Mouse (Mus musculus): ENCODE measurements around the gene Loxl4. TPM values are rescaled to one million over a fixed set of nuclear protein-coding genes. Genes with fewer than 3 reads are reported as not detected.
A peak's percentile ranks its signal among the peaks of the same experiment; 100 is the strongest.

The Loxl4 gene
- total and polyA plus RNA-seq, 2 experiments from 2014 or later: 0.10 to 0.27 TPM

DNA sequence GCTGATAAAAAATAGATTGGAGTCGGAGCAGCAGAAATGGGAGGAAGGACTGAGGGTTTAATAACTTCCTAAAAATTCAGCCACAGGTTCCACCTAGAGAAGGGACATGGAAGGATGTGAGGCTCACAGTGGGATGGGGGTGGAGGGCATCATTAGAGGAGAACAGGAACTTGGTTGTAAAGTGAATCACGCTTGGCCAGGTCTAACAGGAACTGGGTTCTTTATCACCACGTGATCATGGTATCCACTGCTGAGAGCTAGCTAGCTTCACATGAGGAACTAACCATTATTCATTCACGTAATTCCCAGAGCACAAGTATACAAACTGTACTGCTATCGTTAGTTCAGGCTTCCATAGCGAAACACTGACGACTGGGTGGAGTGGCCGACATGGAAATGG lies 26.9 kb upstream of the Loxl4 start:
- DNase-seq (ENCODE audit: low spot score): no peak
- no peak for ATAC-seq (ENCODE audit: low FRiP score)
- no peak overlapping the region for H3K9ac ChIP-seq (replicated peaks; ENCODE audit: low read length, poor library complexity, severe bottlenecking)
- no peaks in the 10 kb centered on the region for H3K36me3 ChIP-seq (ENCODE audit: insufficient read depth, low read length)
- TF ChIP-seq CTCF (IDR thresholded peaks at IDR 0.05): no peak
- H3K27ac ChIP-seq (ENCODE audit: low read depth, low read length): no peak overlapping the region
- no peaks in the 10 kb centered on the region for H3K9me3 ChIP-seq (ENCODE audit: low read length)
- H3K4me1 ChIP-seq (ENCODE audit: insufficient read depth, low read length): no peaks in the 10 kb centered on the region
- no peak overlapping the region for H3K4me2 ChIP-seq (ENCODE audit: low read depth, low read length, poor library complexity, severe bottlenecking)
- 74% methylated on average over 8 of the region's 8 CpGs for WGBS
- no peak overlapping the region for H3K4me3 ChIP-seq (ENCODE audit: low read depth, low read length)
- no peaks in the 10 kb centered on the region for H3K27me3 ChIP-seq (ENCODE audit: insufficient read depth, low read length)

- Histone ChIP-seq H3K9me3 (ENCODE audit: low read length) (no peaks in the 10 kb centered on the region), H3K27ac (ENCODE audit: low read depth, low read length) (no peak overlapping the region), H3K27me3 (ENCODE audit: insufficient read depth, low read length) (no peaks in the 10 kb centered on the region), H3K4me2 (ENCODE audit: low read depth, low read length, poor library complexity, severe bottlenecking) (no peak overlapping the region), H3K36me3 (ENCODE audit: insufficient read depth, low read length) (no peaks in the 10 kb centered on the region), H3K4me3 (ENCODE audit: low read depth, low read length) (no peak overlapping the region), H3K4me1 (ENCODE audit: insufficient read depth, low read length) (no peaks in the 10 kb centered on the region), H3K9ac (replicated peaks; ENCODE audit: low read length, poor library complexity, severe bottlenecking) (no peak overlapping the region)
- 53% methylated on average over 8 of the region's 8 CpGs for WGBS
- DNase-seq (ENCODE audit: low spot score) (no peak), ATAC-seq (ENCODE audit: low FRiP score) (no peak)
- no peak for TF ChIP-seq CTCF (IDR thresholded peaks at IDR 0.05)
Observed at GRCm38 (mm10) chr19:42638604-42639481, 26.2 kb upstream of the Loxl4 start.

DNA sequence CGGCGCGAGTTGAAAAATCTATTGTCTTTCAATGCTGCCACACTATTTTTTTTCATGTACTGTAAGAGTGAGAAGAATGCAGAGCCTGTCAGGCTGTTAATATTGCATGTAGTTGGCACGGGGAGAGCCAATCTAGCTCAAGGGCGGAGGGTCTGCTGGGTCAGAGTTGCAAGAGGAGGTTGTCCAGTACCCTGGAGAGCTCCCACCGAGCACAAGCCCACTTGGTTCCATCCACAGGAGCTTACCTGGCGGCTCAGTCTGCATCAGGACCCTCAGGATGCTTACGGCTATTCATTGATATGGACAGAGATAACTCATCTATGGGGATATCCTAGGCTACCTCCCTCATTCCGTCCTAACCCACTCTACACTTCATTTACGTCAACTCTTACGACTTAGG lies 24.0 kb upstream of the Loxl4 start:
- no peak for TF ChIP-seq CTCF (IDR thresholded peaks at IDR 0.05)
- WGBS: 46% methylated on average over 11 of the region's 11 CpGs
- H3K27ac ChIP-seq (ENCODE audit: low read depth, low read length): no peak overlapping the region
- H3K9ac ChIP-seq (replicated peaks; ENCODE audit: low read length, poor library complexity, severe bottlenecking): no peak overlapping the region
- H3K4me3 ChIP-seq (ENCODE audit: low read depth, low read length): no peak overlapping the region
- H3K27me3 ChIP-seq (ENCODE audit: insufficient read depth, low read length): no peaks in the 10 kb centered on the region
- no peak for ATAC-seq (ENCODE audit: low FRiP score)
- H3K9me3 ChIP-seq (ENCODE audit: low read length): no peaks in the 10 kb centered on the region
- H3K36me3 ChIP-seq (ENCODE audit: insufficient read depth, low read length): no peaks in the 10 kb centered on the region
- no peak for DNase-seq (ENCODE audit: low spot score)
- 0 out of 2 replicates have a peak, but pooled peaks cover 2% of the 10 kb centered on the region for H3K4me1 ChIP-seq (ENCODE audit: insufficient read depth, low read length)
- no peak overlapping the region for H3K4me2 ChIP-seq (ENCODE audit: low read depth, low read length, poor library complexity, severe bottlenecking)

DNA sequence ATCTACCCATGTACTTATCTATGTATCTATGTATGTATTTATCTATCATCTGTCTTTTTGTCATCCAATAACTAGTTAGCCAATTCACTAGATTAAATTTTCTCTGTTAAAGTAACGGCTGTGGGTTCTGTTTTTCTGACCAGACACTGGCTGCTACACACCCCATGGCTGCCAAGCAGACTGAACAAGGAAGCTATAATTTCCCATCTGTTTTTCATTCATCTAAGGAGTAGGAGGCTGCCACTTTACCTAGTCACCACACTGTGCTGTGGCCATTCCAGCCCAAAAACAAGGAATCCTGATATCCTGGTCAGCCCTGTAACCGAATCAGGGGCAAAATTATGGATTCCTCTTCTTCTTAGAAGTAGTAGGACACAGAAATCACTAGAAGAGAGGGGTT lies 21.0 kb upstream of the Loxl4 start:
- no peaks in the 10 kb centered on the region for H3K9me3 ChIP-seq (ENCODE audit: low read length)
- 95% methylated on average over 2 of the region's 2 CpGs for WGBS
- no peaks in the 10 kb centered on the region for H3K36me3 ChIP-seq (ENCODE audit: insufficient read depth, low read length)
- peaks cover 5% of the 10 kb centered on the region; the same call in 1 of the 2 replicates for H3K4me1 ChIP-seq (ENCODE audit: insufficient read depth, low read length)
- H3K27ac ChIP-seq (ENCODE audit: low read depth, low read length): no peak overlapping the region
- DNase-seq (ENCODE audit: low spot score) (no peak), ATAC-seq (ENCODE audit: low FRiP score) (no peak)
- no peaks in the 10 kb centered on the region for H3K27me3 ChIP-seq (ENCODE audit: insufficient read depth, low read length)
- no peak overlapping the region for H3K4me3 ChIP-seq (ENCODE audit: low read depth, low read length)
- H3K4me2 ChIP-seq (ENCODE audit: low read depth, low read length, poor library complexity, severe bottlenecking): no peak overlapping the region
- no peak for TF ChIP-seq CTCF (IDR thresholded peaks at IDR 0.05)
- H3K9ac ChIP-seq (replicated peaks; ENCODE audit: low read length, poor library complexity, severe bottlenecking): no peak overlapping the region

GRCm38 (mm10) chr19:42632301-42632700 lies 19.7 kb upstream of the Loxl4 start:
- no peak for TF ChIP-seq CTCF (IDR thresholded peaks at IDR 0.05)
- Histone ChIP-seq H3K4me2 (ENCODE audit: low read depth, low read length, poor library complexity, severe bottlenecking) (no peak overlapping the region), H3K9me3 (ENCODE audit: low read length) (no peaks in the 10 kb centered on the region), H3K9ac (replicated peaks; ENCODE audit: low read length, poor library complexity, severe bottlenecking) (no peak overlapping the region), H3K36me3 (ENCODE audit: insufficient read depth, low read length) (no peaks in the 10 kb centered on the region), H3K4me1 (ENCODE audit: insufficient read depth, low read length) (peaks cover 5% of the 10 kb centered on the region; the same call in 1 of the 2 replicates), H3K27ac (ENCODE audit: low read depth, low read length) (no peak overlapping the region), H3K4me3 (ENCODE audit: low read depth, low read length) (no peak overlapping the region), H3K27me3 (ENCODE audit: insufficient read depth, low read length) (no peaks in the 10 kb centered on the region)
- WGBS: 71% methylated on average over 4 of the region's 4 CpGs
- no peak for DNase-seq (ENCODE audit: low spot score)
- ATAC-seq (ENCODE audit: low FRiP score): no peak

DNA sequence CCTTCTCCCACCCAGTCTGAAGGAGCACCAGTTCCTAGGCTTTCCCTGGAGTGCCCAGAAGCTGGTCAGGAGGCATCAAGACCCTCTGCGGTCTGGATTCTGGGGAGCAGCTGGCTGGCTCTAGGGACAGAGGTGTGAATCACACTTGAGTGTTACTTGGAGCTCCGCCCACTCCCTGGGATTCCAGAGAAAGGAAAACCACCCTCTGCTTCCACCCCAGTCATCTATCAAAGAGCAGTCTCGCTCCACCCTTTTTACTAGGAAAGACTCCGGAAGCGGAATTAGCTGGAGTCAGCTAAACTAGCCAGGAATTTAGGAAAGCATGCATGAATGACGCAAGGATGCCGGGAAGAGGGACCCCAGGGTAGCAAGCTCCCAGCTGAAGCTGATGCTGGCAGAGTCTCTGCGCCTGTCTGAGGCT lies 18.9 kb upstream of the Loxl4 start:
- no peak for TF ChIP-seq CTCF (IDR thresholded peaks at IDR 0.05)
- ATAC-seq (ENCODE audit: low FRiP score): no peak
- no peak overlapping the region for H3K27ac ChIP-seq (ENCODE audit: low read depth, low read length)
- H3K4me2 ChIP-seq (ENCODE audit: low read depth, low read length, poor library complexity, severe bottlenecking): no peak overlapping the region
- no peak overlapping the region for H3K9ac ChIP-seq (replicated peaks; ENCODE audit: low read length, poor library complexity, severe bottlenecking)
- H3K4me3 ChIP-seq (ENCODE audit: low read depth, low read length): no peak overlapping the region
- WGBS: 35% methylated on average over 8 of the region's 8 CpGs
- H3K27me3 ChIP-seq (ENCODE audit: insufficient read depth, low read length): no peaks in the 10 kb centered on the region
- peak; percentile 32 for DNase-seq (ENCODE audit: low spot score)
- peaks cover 5% of the 10 kb centered on the region; the same call in 1 of the 2 replicates for H3K4me1 ChIP-seq (ENCODE audit: insufficient read depth, low read length)
- H3K9me3 ChIP-seq (ENCODE audit: low read length): no peaks in the 10 kb centered on the region
- no peaks in the 10 kb centered on the region for H3K36me3 ChIP-seq (ENCODE audit: insufficient read depth, low read length)
